Mouse (Mus musculus) limb, embryonic 12.5 days (tissue): ENCODE results near the gene Sit1. TPM values are rescaled to one million over a fixed set of nuclear protein-coding genes. Genes with fewer than 3 reads are reported as not detected.
A peak's percentile ranks its signal among the peaks of the same experiment; 100 is the strongest.

Source experiments
- ATAC-seq: fragments of 200-750 bp; cut with Nextera tagmentation; 2 replicates; pipeline ENCODE4 v1.8.0; 2017; ENCODE audit warnings: low read depth, moderate TSS enrichment; ENCODE audit not compliant: insufficient number of reproducible peaks, insufficient read depth, low FRiP score, low TSS enrichment
- H3K27ac ChIP-seq: fragments of 300-500 bp; sonication (generic); 2 replicates; pipeline ENCODE4 v1.5.1; 2016; ENCODE audit warnings: mild to moderate bottlenecking, moderate library complexity
- H3K27me3 ChIP-seq: fragments of 300-500 bp; sonication (generic); 2 replicates; pipeline ENCODE4 v1.6.1; 2016; ENCODE audit warnings: mild to moderate bottlenecking, moderate library complexity
- H3K36me3 ChIP-seq: fragments of 300-500 bp; sonication (generic); 2 replicates; pipeline ENCODE4 v1.6.1; 2016; ENCODE audit warnings: mild to moderate bottlenecking, moderate library complexity
- H3K4me1 ChIP-seq: fragments of 300-500 bp; sonication (generic); replicated peaks from 2 replicates; pipeline ENCODE4 v1.6.1; 2016
- H3K4me2 ChIP-seq: fragments of 300-500 bp; sonication (generic); 2 replicates; pipeline ENCODE4 v1.6.1; 2016; ENCODE audit warnings: mild to moderate bottlenecking, moderate library complexity
- H3K4me3 ChIP-seq: fragments of 300-500 bp; sonication (generic); replicated peaks from 2 replicates; pipeline ENCODE4 v1.5.1; 2016; ENCODE audit warnings: mild to moderate bottlenecking
- H3K9ac ChIP-seq: fragments of 300-500 bp; sonication (generic); replicated peaks from 2 replicates; pipeline ENCODE4 v1.6.1; 2016; ENCODE audit warnings: mild to moderate bottlenecking, moderate library complexity
- H3K9me3 ChIP-seq: fragments of 300-500 bp; sonication (generic); 2 replicates; pipeline ENCODE4 v1.6.1; 2016; ENCODE audit warnings: mild to moderate bottlenecking, moderate library complexity
- WGBS: fragments of 180-500 bp; shearing (Covaris S2); methylation state at CpG from one replicate; pipeline ENCODE4 v1.1.7; 2016; 5-methylcytosine and 5-hydroxymethylcytosine counted together
- polyA plus RNA-seq: library from polyadenylated mRNA; unstranded; fragments of >200 nt; fragmentation: Nextera tagmentation; extraction: Ambion mirVana; gene quantifications from 2 replicates; pipeline ENCODE4 v1.2.1, GENCODE M21; 2016

Sit1 gene
- polyA plus RNA-seq: not detected in 2 replicates

DNA sequence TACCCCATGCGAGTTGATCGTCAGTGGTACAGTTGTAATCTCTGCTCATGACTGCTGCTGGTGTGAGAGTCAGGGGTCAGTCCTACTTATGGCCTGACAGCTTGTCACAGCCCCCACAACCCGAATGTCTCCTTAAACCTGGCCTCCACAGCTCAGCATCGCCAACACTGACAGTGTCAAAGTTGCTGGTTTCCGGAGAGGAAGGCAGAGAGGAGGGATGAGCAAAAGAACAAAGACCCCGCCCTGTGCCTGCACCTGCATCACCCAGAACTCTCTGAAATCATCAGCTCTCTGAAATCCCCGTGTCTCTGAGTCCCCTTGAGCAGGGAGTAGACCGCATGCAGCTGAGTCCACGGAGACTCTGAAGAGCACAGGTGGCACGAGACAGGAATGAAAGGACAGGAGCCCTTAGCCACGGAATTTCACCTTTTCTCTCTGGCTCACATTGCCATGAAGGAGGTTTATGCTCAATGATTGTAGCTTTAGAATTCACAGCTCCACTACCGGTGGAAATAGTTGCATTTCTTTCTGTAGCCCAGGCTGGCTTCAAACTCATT lies at the start of gene Sit1:
Sit1 (minus strand) TSS at position 200 of the 557 bp plus-strand sequence.
- no peaks in the 10 kb centered on the region for H3K4me1 ChIP-seq
- ATAC-seq: no peak
- H3K4me2 ChIP-seq: no peak within 1 kb of the TSS
- H3K27ac ChIP-seq: no peak within 1 kb of the TSS
- H3K4me3 ChIP-seq: no peak within 1 kb of the TSS
- 58% methylated on average over 12 of the region's 12 CpGs for WGBS
- H3K27me3 ChIP-seq: no peaks in the 10 kb centered on the region
- no peak within 1 kb of the TSS for H3K9ac ChIP-seq
- no peaks in the 10 kb centered on the region for H3K9me3 ChIP-seq
- H3K36me3 ChIP-seq: no peaks in the 10 kb centered on the region

- no peaks in the 10 kb centered on the region for H3K9me3 ChIP-seq
- WGBS: 89% methylated on average over 9 of the region's 9 CpGs
- H3K9ac ChIP-seq: no peak overlapping the region
- no peaks in the 10 kb centered on the region for H3K27me3 ChIP-seq
- H3K36me3 ChIP-seq: peaks cover 74% of the 10 kb centered on the region
- H3K4me3 ChIP-seq: no peak overlapping the region
- ATAC-seq: no peak
- no peaks in the 10 kb centered on the region for H3K4me1 ChIP-seq
- no peak overlapping the region for H3K27ac ChIP-seq
- no peak overlapping the region for H3K4me2 ChIP-seq
These were observed 49.7 kb upstream of the Sit1 start for GRCm38 (mm10) chr4:43533270-43533669.

- Histone ChIP-seq H3K9ac (no peak overlapping the region), H3K36me3 (peaks cover 48% of the 10 kb centered on the region), H3K4me3 (no peak overlapping the region)
These were observed 47.0 kb upstream of the Sit1 start for GRCm38 (mm10) chr4:43530581-43530980.

DNA sequence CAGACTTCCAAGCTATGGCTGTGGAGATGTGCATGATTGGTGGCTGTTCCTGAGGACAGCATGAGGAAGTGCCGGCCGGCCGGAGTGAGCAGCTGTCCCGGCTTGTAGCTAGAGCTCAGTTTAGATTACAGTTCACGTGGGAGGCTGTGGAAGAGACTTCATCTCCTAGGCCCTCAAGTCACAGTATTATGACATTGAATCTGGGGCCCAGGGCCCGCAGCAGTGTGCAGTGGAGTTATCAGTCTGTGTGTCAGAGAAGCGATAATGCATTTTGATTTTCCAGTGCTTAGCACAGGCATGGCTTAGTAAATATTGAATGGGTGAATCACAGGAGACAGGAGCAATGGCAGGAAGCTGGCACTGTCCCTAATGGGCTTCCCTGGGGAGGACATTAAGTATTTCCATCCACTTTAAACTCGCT lies 46.6 kb upstream of the Sit1 start:
- no peak for ATAC-seq
- H3K4me1 ChIP-seq: no peaks in the 10 kb centered on the region
- peaks cover 9% of the 10 kb centered on the region for H3K27me3 ChIP-seq
- no peak overlapping the region for H3K4me3 ChIP-seq
- no peaks in the 10 kb centered on the region for H3K9me3 ChIP-seq
- H3K36me3 ChIP-seq: peaks cover 43% of the 10 kb centered on the region
- no peak overlapping the region for H3K27ac ChIP-seq
- no peak overlapping the region for H3K4me2 ChIP-seq
- WGBS: 73% methylated on average over 8 of the region's 8 CpGs
- H3K9ac ChIP-seq: no peak overlapping the region

More at GRCm38 (mm10) chr4:43530581-43530980, 47.0 kb upstream of the Sit1 start:
- WGBS: 25% methylated on average over 7 of the region's 7 CpGs
- ATAC-seq: no peak
- no peaks in the 10 kb centered on the region for H3K4me1 ChIP-seq
- H3K4me2 ChIP-seq: no peak overlapping the region
- no peak overlapping the region for H3K27ac ChIP-seq
- peaks cover 5% of the 10 kb centered on the region; the same call in 1 of the 2 replicates for H3K27me3 ChIP-seq
- H3K9me3 ChIP-seq: no peaks in the 10 kb centered on the region

DNA sequence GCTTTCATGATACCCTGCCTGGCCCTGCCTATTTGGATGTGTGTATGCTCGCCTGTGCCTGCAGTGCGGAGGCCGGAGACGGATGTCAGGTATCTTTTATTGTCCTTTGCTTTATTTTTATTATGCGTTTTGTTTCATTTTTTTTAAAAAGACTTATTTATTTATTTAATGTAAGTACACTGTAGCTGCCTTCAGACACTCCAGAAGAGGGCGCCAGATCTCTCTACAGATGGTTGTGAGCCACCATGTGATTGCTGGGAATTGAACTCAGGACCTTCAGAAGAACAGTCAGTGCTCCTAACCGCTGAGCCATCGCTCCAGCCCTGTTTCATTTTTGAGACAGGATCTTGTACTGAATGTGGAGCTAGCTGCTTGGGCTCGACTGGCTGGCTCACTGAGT lies 45.0 kb upstream of the Sit1 start:
- peaks cover 26% of the 10 kb centered on the region for H3K27me3 ChIP-seq
- H3K4me1 ChIP-seq: peaks cover 11% of the 10 kb centered on the region
- no peak overlapping the region for H3K27ac ChIP-seq
- ATAC-seq: no peak
- no peaks in the 10 kb centered on the region for H3K9me3 ChIP-seq
- no peak overlapping the region for H3K4me3 ChIP-seq
- no peak overlapping the region for H3K9ac ChIP-seq
- H3K4me2 ChIP-seq: no peak overlapping the region
- WGBS: 76% methylated on average over 9 of the region's 9 CpGs
- H3K36me3 ChIP-seq: peaks cover 27% of the 10 kb centered on the region

GRCm38 (mm10) chr4:43527880-43528279 lies 44.3 kb upstream of the Sit1 start:
- Histone ChIP-seq H3K27me3 (peaks cover 32% of the 10 kb centered on the region), H3K9ac (no peak overlapping the region), H3K4me2 (no peak overlapping the region), H3K4me3 (no peak overlapping the region), H3K36me3 (peaks cover 21% of the 10 kb centered on the region), H3K9me3 (no peaks in the 10 kb centered on the region), H3K27ac (no peak overlapping the region), H3K4me1 (peaks cover 17% of the 10 kb centered on the region)
- no peak for ATAC-seq
- 64% methylated on average over 5 of the region's 5 CpGs for WGBS

DNA sequence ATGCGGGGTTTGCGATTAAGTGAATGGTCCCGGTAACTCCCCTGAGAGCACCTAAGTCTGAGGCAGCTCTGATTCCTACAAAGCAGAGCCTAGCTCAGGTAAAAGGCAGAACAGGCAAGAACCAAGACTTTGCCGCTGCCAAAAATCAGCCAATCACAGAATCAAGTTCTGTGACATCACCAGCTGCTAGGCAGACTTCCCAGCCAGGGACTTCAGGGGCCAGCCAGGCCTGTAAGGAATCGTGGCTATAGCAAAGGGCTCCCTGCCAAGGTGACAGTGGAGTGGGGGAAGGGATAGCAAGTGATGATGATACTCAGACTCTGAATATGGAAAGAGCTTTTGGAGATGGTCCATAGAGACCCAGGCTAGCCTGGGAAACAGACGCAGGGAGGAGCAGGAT lies 36.4 kb upstream of the Sit1 start:
- Histone ChIP-seq H3K9ac (0 out of 2 replicates have a peak overlapping the region, but pooled peaks have one; percentile 12), H3K36me3 (peaks cover 18% of the 10 kb centered on the region; the same call in 1 of the 2 replicates), H3K4me2 (peak overlapping the region; percentile 80), H3K27ac (no peak overlapping the region), H3K4me1 (peaks cover 56% of the 10 kb centered on the region), H3K4me3 (peak overlapping the region; percentile 23), H3K27me3 (peaks cover 60% of the 10 kb centered on the region), H3K9me3 (no peaks in the 10 kb centered on the region)
- WGBS: 15% methylated on average over 6 of the region's 6 CpGs
- ATAC-seq: no peak

DNA sequence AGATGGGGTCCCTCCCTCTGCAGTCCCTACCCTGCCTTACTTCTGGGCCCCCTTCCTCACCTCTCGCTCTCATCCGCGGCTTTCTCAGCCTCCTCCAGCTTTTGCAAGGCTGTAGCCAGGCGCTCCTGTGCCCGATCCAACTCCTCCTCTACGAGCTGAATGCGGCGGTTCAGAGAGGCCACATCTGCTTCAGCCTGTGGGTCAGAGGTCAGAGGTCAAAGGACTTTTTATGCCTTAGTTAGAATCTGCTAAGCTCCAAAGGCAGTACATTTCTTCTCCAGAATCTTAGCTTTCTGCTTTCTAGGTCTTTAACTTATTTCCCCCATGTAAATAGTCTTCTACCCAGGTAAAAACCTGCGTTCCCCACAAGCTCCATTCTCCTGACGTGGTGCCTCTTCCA lies 36.0 kb upstream of the Sit1 start:
- 27% methylated on average over 10 of the region's 10 CpGs for WGBS
- Histone ChIP-seq H3K9ac (0 out of 2 replicates have a peak overlapping the region, but pooled peaks have one; percentile 12), H3K4me2 (peak overlapping the region; percentile 80), H3K27ac (no peak overlapping the region), H3K27me3 (peaks cover 56% of the 10 kb centered on the region), H3K9me3 (no peaks in the 10 kb centered on the region), H3K36me3 (peaks cover 18% of the 10 kb centered on the region; the same call in 1 of the 2 replicates), H3K4me1 (peaks cover 56% of the 10 kb centered on the region), H3K4me3 (peak overlapping the region; percentile 23)
- ATAC-seq: no peak

DNA sequence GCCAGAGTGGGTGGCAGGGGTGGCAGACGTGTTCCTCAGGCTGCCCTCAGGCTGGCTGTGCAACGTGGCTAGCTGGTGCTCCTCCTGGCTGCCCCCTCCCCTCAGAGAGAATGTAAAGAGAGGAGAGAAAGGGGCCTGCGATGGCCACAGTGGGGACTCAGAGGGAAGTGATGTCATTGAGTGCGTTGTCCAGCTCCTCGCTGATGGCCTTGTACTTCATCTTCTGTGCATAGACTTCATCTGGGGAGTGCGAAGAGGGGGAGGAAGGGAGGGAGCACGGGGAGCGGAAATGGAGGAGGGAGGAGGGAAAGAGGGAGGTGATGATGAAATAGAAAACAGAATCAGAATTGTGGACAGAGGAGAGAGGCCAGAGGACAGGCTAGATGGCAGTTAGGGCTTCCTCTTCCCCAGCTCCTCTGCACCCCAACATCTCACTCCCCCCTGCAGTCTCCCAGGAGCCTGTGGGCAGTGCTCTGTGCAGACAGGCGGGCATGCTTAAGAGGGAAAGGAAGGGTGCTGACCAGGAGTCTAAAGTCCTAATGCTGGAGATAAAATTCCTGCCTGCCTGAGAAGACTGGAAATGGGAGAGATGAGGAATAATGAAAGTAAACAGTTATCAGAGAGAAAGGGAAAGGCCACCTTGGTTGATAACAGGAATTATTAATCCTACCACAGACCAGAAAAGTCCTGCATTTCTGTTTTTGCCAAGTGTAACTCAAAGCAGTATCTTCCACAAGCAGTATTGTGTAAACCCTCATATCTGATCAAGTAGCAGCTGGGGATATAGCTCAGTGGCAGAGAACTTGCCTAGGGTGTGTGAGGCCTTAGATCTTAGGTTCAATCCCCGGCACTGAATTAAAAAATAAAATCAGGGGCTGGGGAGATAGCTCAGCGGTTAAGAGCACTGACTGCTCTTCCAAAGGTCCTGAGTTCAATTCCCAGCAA lies 32.5 kb upstream of the Sit1 start:
- Histone ChIP-seq H3K4me1 (peaks cover 22% of the 10 kb centered on the region), H3K27ac (no peak overlapping the region), H3K27me3 (peaks cover 24% of the 10 kb centered on the region), H3K4me3 (no peak overlapping the region), H3K36me3 (peaks cover 18% of the 10 kb centered on the region; the same call in 1 of the 2 replicates), H3K9ac (no peak overlapping the region), H3K4me2 (no peak overlapping the region), H3K9me3 (no peaks in the 10 kb centered on the region)
- WGBS: 73% methylated on average over 11 of the region's 11 CpGs
- ATAC-seq: no peak

DNA sequence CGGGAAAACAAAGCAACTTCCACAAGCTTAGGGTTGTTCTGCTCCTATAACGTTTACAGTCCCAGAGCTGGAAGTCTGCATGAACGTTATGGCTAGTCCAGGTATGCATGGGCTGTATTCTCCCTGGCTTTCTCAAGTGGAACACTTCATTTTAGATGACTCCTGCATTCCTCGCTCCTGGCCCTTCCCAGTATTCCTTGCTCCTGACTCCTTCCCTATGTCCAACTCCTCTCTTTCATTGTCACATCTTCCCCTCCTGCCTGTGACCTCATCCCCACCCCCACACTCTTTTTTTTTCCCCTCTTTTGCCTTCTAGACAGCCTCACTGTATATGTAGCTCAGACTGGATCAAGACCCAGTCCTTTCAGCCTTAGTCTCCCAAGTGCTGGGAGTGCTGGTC lies 30.3 kb upstream of the Sit1 start:
- ATAC-seq: no peak
- Histone ChIP-seq H3K36me3 (peaks cover 15% of the 10 kb centered on the region; the same call in 1 of the 2 replicates), H3K27me3 (peaks cover 10% of the 10 kb centered on the region), H3K27ac (no peak overlapping the region), H3K9ac (no peak overlapping the region), H3K4me1 (peaks cover 9% of the 10 kb centered on the region), H3K9me3 (no peaks in the 10 kb centered on the region), H3K4me2 (no peak overlapping the region), H3K4me3 (no peak overlapping the region)
- 65% methylated on average over 4 of the region's 4 CpGs for WGBS

- peaks cover 6% of the 10 kb centered on the region for H3K27me3 ChIP-seq
- no peak for ATAC-seq
These were observed 29.8 kb upstream of the Sit1 start for GRCm38 (mm10) chr4:43513300-43513699.

More at GRCm38 (mm10) chr4:43513300-43513699, 29.8 kb upstream of the Sit1 start:
- H3K4me3 ChIP-seq: no peak overlapping the region
- no peak overlapping the region for H3K9ac ChIP-seq
- H3K27ac ChIP-seq: no peak overlapping the region
- no peaks in the 10 kb centered on the region for H3K9me3 ChIP-seq
- peaks cover 10% of the 10 kb centered on the region for H3K4me1 ChIP-seq
- WGBS: 91% methylated on average over 4 of the region's 4 CpGs
- H3K4me2 ChIP-seq: no peak overlapping the region
- peaks cover 10% of the 10 kb centered on the region; the same call in 1 of the 2 replicates for H3K36me3 ChIP-seq
